ENCODE assay signal across 30 mouse cellular contexts in genomic region chr13:97783423-97784143, GRCm38 (mm10). TPM values are rescaled to one million over a fixed set of nuclear protein-coding genes. Genes with fewer than 3 reads are reported as not detected.
DNase-seq lines count a peak whose midpoint lies in the region; ATAC-seq and TF ChIP-seq lines count a peak whose summit lies in the region.
"Had no signal": no experiment of that assay in that cellular context is flagged by ENCODE, and none has a peak within 500 bp of the region (broad histone marks: within the 10 kb centered on the region; RNA-seq: fewer than 3 reads in every experiment).

No protein-coding gene starts in this region.

- ATAC-seq in frontal cortex, adult (ENCODE audit: low TSS enrichment): peak; percentile 82
- ATAC-seq in lung, embryonic 14.5 days (ENCODE audit: insufficient read depth): no peak
- ATAC-seq: forebrain, embryonic 15.5 days; hindbrain, embryonic 16.5 days; intestine, embryonic 15.5 days had no signal

- H3K36me3 ChIP-seq in lung, embryonic 14.5 days (ENCODE audit: insufficient read depth): no peaks in the 10 kb centered on the region
- H3K36me3 ChIP-seq: embryonic facial prominence, embryonic 12.5 days; forebrain, embryonic 10.5 days; forebrain, embryonic 15.5 days; heart, embryonic 15.5 days; intestine, embryonic 15.5 days; stomach, embryonic 15.5 days had no signal

- DNase-seq in frontal cortex, postnatal 10 days (ENCODE audit: low spot score in 2 of 2): no peak
- no peak for DNase-seq in left cerebral cortex, adult 2 months (ENCODE audit: extremely low spot score in 1 of 2, low spot score in 2 of 2)
- no peak for DNase-seq in left cerebral cortex, adult 8-10 months (ENCODE audit: low spot score in 2 of 2)
- peak; percentile 55 for DNase-seq in lung, embryonic 14.5 days
- DNase-seq in lung, postnatal 36 days: no peak
- DNase-seq in telencephalon, adult 2 months (ENCODE audit: low read depth, low spot score): peak; percentile 40
- no peak for DNase-seq in cerebellum, adult 2 months
- DNase-seq: adrenal gland, adult 8-10 months; cerebellum, adult 9-10 months; cerebellum, postnatal 36 days; embryo, embryonic 11 days; gastrocnemius, postnatal 10 days; kidney, adult 8-10 months; liver; lung, adult 18-20 months; lung, postnatal 10 days; midbrain, embryonic 14.5 days; right cerebral cortex, postnatal 14 days; thymus, adult 2 months; thymus, postnatal 36 days had no signal

- no peak overlapping the region for H3K9ac ChIP-seq in lung, embryonic 14.5 days
- H3K9ac ChIP-seq: embryonic facial prominence, embryonic 12.5 days; forebrain, embryonic 15.5 days; heart, embryonic 15.5 days; intestine, embryonic 15.5 days; stomach, embryonic 15.5 days had no signal

- peak overlapping the region; percentile 59 for H3K27ac ChIP-seq in left cerebral cortex, adult 2 months
- no peak overlapping the region for H3K27ac ChIP-seq in lung, embryonic 14.5 days (ENCODE audit: low read depth)
- H3K27ac ChIP-seq in cerebellum, adult 2 months (ENCODE audit: insufficient read depth, low read length): no peak overlapping the region
- H3K27ac ChIP-seq: embryonic facial prominence, embryonic 12.5 days; forebrain, embryonic 10.5 days; forebrain, embryonic 15.5 days; heart, embryonic 15.5 days; intestine, embryonic 15.5 days; kidney, postnatal 0 days; stomach, embryonic 15.5 days had no signal

- intact Hi-C loops in left cerebral cortex, adult 2 months (cut with DNase I): no loop called here

- no peak for TF ChIP-seq CTCF in left cerebral cortex, adult 2 months (IDR thresholded peaks at IDR 0.05)
- no peak for TF ChIP-seq CTCF in lung, embryonic 14.5 days (IDR thresholded peaks at IDR 0.05; ENCODE audit: low read depth)
- no peak for TF ChIP-seq CTCF in cerebellum, adult 2 months (IDR thresholded peaks at IDR 0.05; ENCODE audit: borderline replicate concordance, insufficient read depth, low read depth, low read length)

- H3K27me3 ChIP-seq in lung, embryonic 14.5 days (ENCODE audit: insufficient read depth, low read length): no peaks in the 10 kb centered on the region
- no peaks in the 10 kb centered on the region; the same call in 1 of the 2 replicates for H3K27me3 ChIP-seq in cerebellum, adult 2 months (ENCODE audit: control insufficient read depth, insufficient read depth, low read length)
- H3K27me3 ChIP-seq: CH12.LX; embryonic facial prominence, embryonic 12.5 days; forebrain, embryonic 15.5 days; heart, embryonic 15.5 days; intestine, embryonic 15.5 days; stomach, embryonic 15.5 days had no signal

- peaks cover 34% of the 10 kb centered on the region for H3K4me1 ChIP-seq in lung, embryonic 14.5 days (ENCODE audit: insufficient read depth)
- H3K4me1 ChIP-seq in cerebellum, adult 2 months (ENCODE audit: control insufficient read depth, insufficient read depth, low read length): no peaks in the 10 kb centered on the region
- H3K4me1 ChIP-seq: forebrain, embryonic 15.5 days had no signal

- no peak overlapping the region for H3K4me2 ChIP-seq in lung, embryonic 14.5 days
- H3K4me2 ChIP-seq: embryonic facial prominence, embryonic 12.5 days; forebrain, embryonic 15.5 days; heart, embryonic 15.5 days; intestine, embryonic 15.5 days; stomach, embryonic 15.5 days had no signal

- 73% methylated on average over 8 of the region's 8 CpGs for WGBS in lung, embryonic 14.5 days
- 85% methylated on average over 8 of the region's 8 CpGs for WGBS in cerebellum, adult 2 months

- TF ChIP-seq POLR2A in cerebellum, adult 2 months (IDR thresholded peaks at IDR 0.05; ENCODE audit: borderline replicate concordance, insufficient read depth, low read length): no peak

- H3K9me3 ChIP-seq in lung, embryonic 14.5 days (ENCODE audit: low read depth, low read length): no peaks in the 10 kb centered on the region
- H3K9me3 ChIP-seq: embryonic facial prominence, embryonic 12.5 days; forebrain, embryonic 10.5 days; forebrain, embryonic 15.5 days; heart, embryonic 15.5 days; intestine, embryonic 15.5 days; stomach, embryonic 15.5 days had no signal

- no peak overlapping the region for H3K4me3 ChIP-seq in left cerebral cortex, adult 2 months
- no peak overlapping the region for H3K4me3 ChIP-seq in lung, embryonic 14.5 days (ENCODE audit: low read depth, low read length)
- no peak overlapping the region for H3K4me3 ChIP-seq in cerebellum, adult 2 months (replicated peaks; ENCODE audit: insufficient read depth, low read depth, low read length)
- H3K4me3 ChIP-seq: embryonic facial prominence, embryonic 12.5 days; forebrain, embryonic 10.5 days; forebrain, embryonic 15.5 days; heart, embryonic 15.5 days; intestine, embryonic 15.5 days; stomach, embryonic 15.5 days had no signal

RNA-seq across cellular contexts. Expression of gene Gm10260, which starts 23.2 kb away (rescaled TPM):
- 10 to 100 TPM; 72.1 to 82.4 TPM for total RNA-seq in left cerebral cortex, adult 2 months (2021)
- 10 to 100 TPM; 65.4 to 98.8 (median 81.4) TPM for total RNA-seq in left cerebral cortex, adult 8-10 months (2022)
- polyA plus RNA-seq in lung, embryonic 14.5 days (2014; fragmentation: Nextera tagmentation; extraction: Ambion mirVana): 2.4 and 8.7 TPM in 2 replicates
- polyA plus RNA-seq in cerebellum, adult 2 months (2012; rRNA removed): 3.6 and 3.8 TPM in 2 replicates
- polyA plus RNA-seq: midbrain, embryonic 14.5 days had no signal

Comparison
In these comparisons a context has a peak if more than half of its experiments do, and no peak if none do; other contexts are left out.
1. DNase-seq: peak in lung, embryonic 14.5 days (single experiment) and telencephalon, adult 2 months (single experiment); none in frontal cortex, postnatal 10 days (0 of 2), left cerebral cortex, adult 2 months (0 of 2), left cerebral cortex, adult 8-10 months (0 of 2), lung, postnatal 36 days (single experiment) and cerebellum, adult 2 months (0 of 2).